Mouse (Mus musculus): Measurements from ENCODE around the gene Tmem37. TPM values are rescaled to one million over a fixed set of nuclear protein-coding genes. Genes with fewer than 3 reads are reported as not detected.

Tmem37 gene
- polyA plus RNA-seq, 1 experiment from 2014 or later: 15.7 TPM

GRCm38 (mm10) chr1:120024331-120025049 is 49.4 kb downstream of the Tmem37 start:
- Histone ChIP-seq H3K36me3 (ENCODE audit: control insufficient read depth, insufficient read depth, low read length) (no peaks in the 10 kb centered on the region), H3K4me1 (ENCODE audit: control insufficient read depth in 2 of 2, insufficient read depth in 2 of 2, low read length in 2 of 2) (peaks cover 21 to 28% of the 10 kb centered on the region in 2 experiments), H3K27me3 (ENCODE audit: control insufficient read depth, insufficient read depth, low read length) (no peaks in the 10 kb centered on the region), H3K9me3 (ENCODE audit: control insufficient read depth, low read length) (no peaks in the 10 kb centered on the region), H3K4me2 (ENCODE audit: low read length) (no peak overlapping the region), H3K4me3 (ENCODE audit: control insufficient read depth in 1 of 2, insufficient read depth in 1 of 2, low read depth in 1 of 2, low read length in 2 of 2) (no peak overlapping the region), H3K9ac (ENCODE audit: low read length) (no peak overlapping the region), H3K27ac (replicated peaks in 1 of 2; ENCODE audit: control insufficient read depth in 1 of 2, insufficient read depth in 1 of 2, low read depth in 2 of 2, low read length in 2 of 2) (peak overlapping the region; percentile 68 to 75)
- 41% methylated on average over 10 of the region's 10 CpGs for WGBS
- 0 out of 2 replicates have a peak, but pooled peaks have one; percentile 41 for ATAC-seq (ENCODE audit: insufficient number of reproducible peaks, insufficient read depth, low FRiP score, low read depth)

- 83% methylated on average over 17 of the region's 17 CpGs for WGBS
- Histone ChIP-seq H3K27me3 (ENCODE audit: control insufficient read depth, insufficient read depth, low read length) (no peaks in the 10 kb centered on the region), H3K4me2 (ENCODE audit: low read length) (no peak overlapping the region), H3K36me3 (ENCODE audit: control insufficient read depth, insufficient read depth, low read length) (no peaks in the 10 kb centered on the region), H3K4me3 (ENCODE audit: control insufficient read depth in 1 of 2, insufficient read depth in 1 of 2, low read depth in 1 of 2, low read length in 2 of 2) (no peak overlapping the region), H3K4me1 (ENCODE audit: control insufficient read depth in 2 of 2, insufficient read depth in 2 of 2, low read length in 2 of 2) (peaks cover 11 to 17% of the 10 kb centered on the region in 2 experiments), H3K27ac (replicated peaks in 1 of 2; ENCODE audit: control insufficient read depth in 1 of 2, insufficient read depth in 1 of 2, low read depth in 2 of 2, low read length in 2 of 2) (no peak overlapping the region), H3K9me3 (ENCODE audit: control insufficient read depth, low read length) (no peaks in the 10 kb centered on the region), H3K9ac (ENCODE audit: low read length) (no peak overlapping the region)
- ATAC-seq (ENCODE audit: insufficient number of reproducible peaks, insufficient read depth, low FRiP score, low read depth): no peak
These were observed 51.9 kb downstream of the Tmem37 start for GRCm38 (mm10) chr1:120021951-120022350.

GRCm38 (mm10) chr1:120020322-120020897 is 53.5 kb downstream of the Tmem37 start:
- Histone ChIP-seq H3K36me3 (ENCODE audit: control insufficient read depth, insufficient read depth, low read length) (no peaks in the 10 kb centered on the region), H3K9ac (ENCODE audit: low read length) (no peak overlapping the region), H3K4me2 (ENCODE audit: low read length) (no peak overlapping the region), H3K9me3 (ENCODE audit: control insufficient read depth, low read length) (no peaks in the 10 kb centered on the region), H3K4me1 (ENCODE audit: control insufficient read depth in 2 of 2, insufficient read depth in 2 of 2, low read length in 2 of 2) (peaks cover 11 to 16% of the 10 kb centered on the region in 2 experiments), H3K27ac (replicated peaks in 1 of 2; ENCODE audit: control insufficient read depth in 1 of 2, insufficient read depth in 1 of 2, low read depth in 2 of 2, low read length in 2 of 2) (no peak overlapping the region), H3K27me3 (ENCODE audit: control insufficient read depth, insufficient read depth, low read length) (no peaks in the 10 kb centered on the region), H3K4me3 (ENCODE audit: control insufficient read depth in 1 of 2, insufficient read depth in 1 of 2, low read depth in 1 of 2, low read length in 2 of 2) (no peak overlapping the region)
- no peak for ATAC-seq (ENCODE audit: insufficient number of reproducible peaks, insufficient read depth, low FRiP score, low read depth)
- 61% methylated on average over 7 of the region's 7 CpGs for WGBS

GRCm38 (mm10) chr1:120019428-120019827 is 54.4 kb downstream of the Tmem37 start:
- no peaks in the 10 kb centered on the region for H3K9me3 ChIP-seq (ENCODE audit: control insufficient read depth, low read length)
- H3K4me1 ChIP-seq (ENCODE audit: control insufficient read depth in 2 of 2, insufficient read depth in 2 of 2, low read length in 2 of 2): peaks cover 2 to 6% of the 10 kb centered on the region in 2 experiments
- no peak for ATAC-seq (ENCODE audit: insufficient number of reproducible peaks, insufficient read depth, low FRiP score, low read depth)
- no peaks in the 10 kb centered on the region for H3K36me3 ChIP-seq (ENCODE audit: control insufficient read depth, insufficient read depth, low read length)
- H3K4me3 ChIP-seq (ENCODE audit: control insufficient read depth in 1 of 2, insufficient read depth in 1 of 2, low read depth in 1 of 2, low read length in 2 of 2): no peak overlapping the region
- H3K27ac ChIP-seq (replicated peaks in 1 of 2; ENCODE audit: control insufficient read depth in 1 of 2, insufficient read depth in 1 of 2, low read depth in 2 of 2, low read length in 2 of 2): no peak overlapping the region
- no peak overlapping the region for H3K4me2 ChIP-seq (ENCODE audit: low read length)
- no peak overlapping the region for H3K9ac ChIP-seq (ENCODE audit: low read length)
- 91% methylated on average over 12 of the region's 12 CpGs for WGBS
- H3K27me3 ChIP-seq (ENCODE audit: control insufficient read depth, insufficient read depth, low read length): no peaks in the 10 kb centered on the region

GRCm38 (mm10) chr1:120018900-120019299 is 55.0 kb downstream of the Tmem37 start:
- ATAC-seq (ENCODE audit: insufficient number of reproducible peaks, insufficient read depth, low FRiP score, low read depth): no peak
- H3K4me1 ChIP-seq (ENCODE audit: control insufficient read depth in 2 of 2, insufficient read depth in 2 of 2, low read length in 2 of 2): peaks cover 0 to under 1% of the 10 kb centered on the region in 2 experiments; a peak in 1 of 4 replicates
- H3K9me3 ChIP-seq (ENCODE audit: control insufficient read depth, low read length): no peaks in the 10 kb centered on the region
- no peak overlapping the region for H3K4me3 ChIP-seq (ENCODE audit: control insufficient read depth in 1 of 2, insufficient read depth in 1 of 2, low read depth in 1 of 2, low read length in 2 of 2)
- 65% methylated on average over 3 of the region's 3 CpGs for WGBS
- no peaks in the 10 kb centered on the region for H3K27me3 ChIP-seq (ENCODE audit: control insufficient read depth, insufficient read depth, low read length)
- no peak overlapping the region for H3K9ac ChIP-seq (ENCODE audit: low read length)
- H3K27ac ChIP-seq (replicated peaks in 1 of 2; ENCODE audit: control insufficient read depth in 1 of 2, insufficient read depth in 1 of 2, low read depth in 2 of 2, low read length in 2 of 2): no peak overlapping the region
- H3K36me3 ChIP-seq (ENCODE audit: control insufficient read depth, insufficient read depth, low read length): no peaks in the 10 kb centered on the region
- H3K4me2 ChIP-seq (ENCODE audit: low read length): no peak overlapping the region

Other genes starting within 250 kb of the Tmem37 start
- gene Ptpn4, start 236.5 kb downstream of the Tmem37 start, polyA plus RNA-seq (2014; fragmentation: Nextera tagmentation; extraction: Ambion mirVana): 6.6 and 7.5 TPM in 2 replicates
- 6.9 and 7.0 TPM in 2 replicates for gene Tmem177, start 160.9 kb downstream of the Tmem37 start, polyA plus RNA-seq (2014; fragmentation: Nextera tagmentation; extraction: Ambion mirVana)
- gene Cfap221, start 76.8 kb downstream of the Tmem37 start, polyA plus RNA-seq (2014; fragmentation: Nextera tagmentation; extraction: Ambion mirVana): not detected in 2 replicates
- 0.11 and 0.32 TPM in 2 replicates for gene Sctr, start 67.2 kb downstream of the Tmem37 start, polyA plus RNA-seq (2014; fragmentation: Nextera tagmentation; extraction: Ambion mirVana)
- gene Dbi, start 47.0 kb upstream of the Tmem37 start, polyA plus RNA-seq (2014; fragmentation: Nextera tagmentation; extraction: Ambion mirVana): 768 and 775 TPM in 2 replicates
- gene 3110009E18Rik, start 47.1 kb upstream of the Tmem37 start, polyA plus RNA-seq (2014; fragmentation: Nextera tagmentation; extraction: Ambion mirVana): 11.1 and 12.4 TPM in 2 replicates
- gene Steap3, start 198.6 kb upstream of the Tmem37 start, polyA plus RNA-seq (2014; fragmentation: Nextera tagmentation; extraction: Ambion mirVana): 19.3 and 20.1 TPM in 2 replicates

Data from heart, embryonic 14.5 days (tissue).